Mouse (Mus musculus) cerebellum, adult 9-11 months (tissue): ENCODE measurements around the gene Npsr1.
A peak's percentile ranks its signal among the peaks of the same experiment; 100 is the strongest.

Experiments
- DNase-seq: peaks from one replicate; pipeline ENCODE4 v3.0.0; 2022

The Npsr1 gene

DNA sequence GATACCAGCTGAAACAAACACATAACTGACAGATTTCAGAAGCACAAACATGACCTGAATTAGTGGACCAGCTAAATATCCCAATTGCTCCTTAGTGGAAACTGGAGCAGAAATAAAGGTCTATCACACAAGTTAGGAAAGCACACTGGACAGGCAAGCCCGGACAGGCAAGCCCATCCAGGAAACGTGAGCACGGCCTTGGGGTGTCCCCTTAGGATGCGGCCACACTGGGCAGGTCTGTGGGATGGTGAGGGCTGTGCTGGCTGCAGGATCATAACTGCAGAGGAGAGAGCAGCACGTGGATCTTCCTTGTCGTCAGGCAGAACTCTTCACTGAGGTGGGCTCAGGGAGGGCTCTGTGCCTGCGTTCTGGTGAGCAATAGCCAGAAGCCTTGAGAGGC is at the start of gene Npsr1:
Gene Npsr1 (plus strand): TSS at position 301 of the 400 bp plus-strand sequence.
- DNase-seq: no peak

DNA sequence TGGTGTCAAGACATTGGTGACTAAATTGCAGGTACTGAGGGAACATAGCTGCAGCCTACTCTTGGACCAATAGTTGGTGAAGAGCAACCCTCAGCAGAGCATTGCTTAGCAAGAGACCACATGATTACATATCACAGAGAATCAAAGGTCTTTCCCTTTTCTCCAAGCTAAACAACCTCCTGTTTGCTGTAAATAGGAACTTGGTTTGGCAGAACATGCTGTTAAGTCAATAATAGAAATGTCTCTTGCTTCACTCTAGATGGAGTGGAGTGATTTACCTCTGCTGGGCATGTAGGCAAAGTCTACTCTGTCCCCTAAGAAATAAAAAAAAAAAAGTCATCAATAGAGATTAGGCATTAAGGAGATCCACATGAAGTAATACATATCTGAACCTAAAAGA is 46.3 kb upstream of the Npsr1 start:
- no peak for DNase-seq

DNA sequence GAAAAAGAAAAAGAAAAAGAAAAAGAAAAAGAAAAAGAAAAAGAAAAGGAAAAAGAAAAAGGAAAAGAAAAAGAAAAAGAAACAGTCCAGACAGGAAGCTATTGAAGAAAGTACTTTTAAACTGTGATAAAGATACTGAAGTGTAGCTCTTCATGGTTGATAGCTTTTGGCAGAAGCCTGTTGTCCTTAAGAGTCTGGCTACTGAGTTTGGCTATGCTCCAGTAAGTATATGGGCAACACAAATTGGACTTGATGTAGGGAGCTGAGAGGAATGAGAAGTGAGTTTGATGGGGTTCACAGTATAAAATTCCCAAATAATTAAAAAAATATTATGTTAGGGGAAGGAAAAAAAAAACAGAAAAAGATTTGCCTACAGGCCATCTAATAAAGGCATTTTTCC is 34.5 kb upstream of the Npsr1 start:
- DNase-seq: no peak

DNA sequence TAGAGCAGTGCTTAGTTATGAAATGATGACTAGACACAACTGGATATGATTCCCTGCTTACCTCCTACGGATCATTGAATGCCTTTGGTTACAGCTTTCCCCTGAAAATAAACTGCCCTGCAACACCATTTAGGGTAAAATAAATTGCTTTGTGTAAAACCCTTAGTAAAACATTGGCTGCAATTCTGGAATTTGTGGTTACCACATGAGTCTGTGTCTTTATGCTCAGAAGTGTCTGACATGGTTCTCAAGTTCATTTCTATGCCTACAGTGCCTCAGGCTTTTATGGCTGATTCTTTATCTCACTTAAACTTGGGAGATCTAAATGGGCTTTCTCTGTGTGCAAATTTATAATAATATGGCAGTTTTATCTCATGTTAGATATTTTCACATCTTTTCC is 26.1 kb upstream of the Npsr1 start:
- DNase-seq: no peak

DNA sequence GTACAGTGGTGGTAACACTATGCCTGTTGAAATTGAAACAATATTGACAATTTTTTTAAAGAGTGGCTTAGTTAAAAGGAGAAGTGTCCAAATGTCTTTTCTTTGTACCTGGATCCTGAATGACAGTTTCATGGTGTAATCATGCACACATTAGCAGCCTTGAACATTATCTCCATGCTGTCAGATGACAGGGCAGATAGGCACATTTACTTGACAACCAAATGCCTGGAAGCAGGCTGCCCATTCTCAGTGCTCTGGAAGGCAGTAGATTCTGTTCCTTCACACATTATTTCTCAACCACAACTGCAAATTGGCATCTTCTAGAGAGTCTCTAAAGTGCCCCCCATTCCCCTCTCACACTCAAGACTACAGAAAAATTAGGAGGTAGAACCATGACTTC is 20.2 kb upstream of the Npsr1 start:
- DNase-seq: no peak

DNA sequence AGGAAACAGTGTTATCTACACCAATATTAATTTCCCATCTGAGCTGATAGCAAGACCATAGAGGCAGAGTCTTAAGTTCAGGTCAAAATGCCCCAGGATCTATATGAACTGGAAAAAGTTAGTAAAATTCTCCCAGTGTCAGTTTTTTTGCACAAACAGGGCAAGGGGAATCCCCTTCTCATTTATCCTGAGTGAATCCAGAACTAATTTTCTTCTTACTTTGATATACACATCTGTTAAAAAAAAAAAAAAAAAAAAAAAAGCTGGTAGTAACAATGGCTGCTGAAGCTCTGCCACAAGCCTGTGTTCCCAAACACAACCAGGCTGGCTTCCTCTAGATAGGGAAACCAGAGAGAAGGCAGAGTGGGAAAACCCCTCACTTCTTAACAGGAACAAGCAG is 5.9 kb upstream of the Npsr1 start:
- DNase-seq: no peak

DNA sequence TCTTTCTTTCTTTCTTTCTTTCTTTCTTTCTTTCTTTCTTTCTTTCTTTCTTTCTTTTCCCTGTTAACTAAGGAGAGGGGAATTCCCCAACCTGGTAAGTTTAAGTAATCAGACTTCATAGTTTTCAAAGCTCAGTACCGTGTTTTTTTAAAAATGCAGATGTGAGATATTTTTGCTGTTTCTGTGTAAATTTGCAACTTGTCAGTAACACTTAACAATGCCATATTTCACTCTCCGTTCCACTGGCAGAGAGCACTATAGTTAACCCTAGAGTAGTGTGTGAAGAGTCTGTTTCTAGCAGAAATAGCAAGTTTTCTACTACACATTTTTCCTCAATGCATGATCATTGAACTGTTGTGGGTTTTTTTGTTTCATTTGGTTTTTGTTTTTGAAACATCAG is 730 bp downstream of the Npsr1 start:
- DNase-seq: no peak

DNA sequence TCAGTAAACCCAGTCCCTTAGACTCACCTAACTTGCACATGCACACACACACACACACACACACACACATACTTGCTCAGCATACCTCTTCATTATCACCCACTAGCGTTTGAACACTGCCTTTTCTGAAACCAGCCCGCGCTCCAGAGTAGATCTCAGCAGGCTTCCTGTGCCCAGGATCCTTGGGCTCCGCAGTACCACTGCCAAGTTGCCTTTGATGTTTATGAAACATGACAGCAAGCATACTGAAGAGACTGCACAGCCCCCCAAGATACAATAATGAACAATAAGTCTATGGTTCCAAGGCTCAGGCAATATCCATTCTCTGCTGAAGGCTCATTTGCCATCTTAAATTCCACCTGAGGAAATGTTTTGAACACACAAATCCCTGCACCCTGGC is 1.8 kb downstream of the Npsr1 start:
- no peak for DNase-seq

DNA sequence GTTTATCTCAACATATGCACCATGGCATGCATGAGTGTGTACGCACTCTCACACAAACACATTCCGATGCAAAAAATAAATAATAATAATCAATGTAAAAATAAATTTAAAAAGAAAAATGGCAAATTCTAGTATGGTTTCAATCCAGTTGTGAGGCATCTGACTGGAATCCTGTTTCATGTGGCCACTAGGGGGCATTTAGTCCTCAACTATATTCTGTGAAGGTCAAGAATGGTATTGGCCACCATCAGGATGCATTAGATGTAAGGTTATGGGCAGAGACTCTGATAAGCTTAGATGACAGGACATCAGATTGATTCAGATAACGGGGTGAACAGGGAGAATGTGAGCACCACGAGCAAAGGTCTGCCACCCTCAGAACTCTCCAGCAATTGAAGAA is 21.6 kb downstream of the Npsr1 start:
- peak; percentile 10 for DNase-seq

DNA sequence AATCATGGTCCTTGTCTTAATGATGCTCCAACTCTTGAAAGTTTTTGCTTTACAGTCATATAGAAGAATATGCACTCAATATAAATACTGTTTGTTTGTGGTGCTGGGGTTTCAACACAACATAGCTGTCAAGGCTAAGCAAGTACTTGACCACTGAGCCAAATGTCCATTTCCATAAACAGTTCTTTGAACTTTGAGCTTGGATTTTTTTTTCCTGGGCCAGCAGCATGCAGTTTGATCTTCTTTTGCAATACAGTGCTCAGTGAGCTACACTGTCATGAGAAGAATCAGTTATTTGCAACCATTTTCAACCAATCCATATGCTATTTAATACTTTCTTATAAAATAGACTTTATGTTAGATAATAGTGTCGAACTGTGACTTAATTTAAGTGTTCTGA is 35.3 kb downstream of the Npsr1 start:
- no peak for DNase-seq

DNA sequence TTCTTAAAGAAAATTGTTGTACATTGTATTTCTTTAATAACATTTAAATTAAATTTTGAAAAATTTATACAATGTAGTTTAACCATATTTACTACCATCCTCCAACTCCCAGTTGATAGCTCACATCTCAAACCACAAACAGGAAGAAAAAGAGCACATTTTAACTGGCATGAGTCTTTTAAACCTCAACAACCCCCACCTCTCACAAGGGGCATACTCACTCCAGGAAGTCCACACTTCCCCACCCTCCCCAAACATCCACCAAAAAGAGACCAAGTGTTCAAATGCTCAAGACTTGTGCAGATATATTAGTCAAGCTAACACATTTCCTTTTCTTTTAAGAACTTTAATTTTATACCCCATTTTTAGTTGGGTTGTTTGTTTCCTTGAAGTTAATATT is 38.6 kb downstream of the Npsr1 start:
- no peak for DNase-seq

DNA sequence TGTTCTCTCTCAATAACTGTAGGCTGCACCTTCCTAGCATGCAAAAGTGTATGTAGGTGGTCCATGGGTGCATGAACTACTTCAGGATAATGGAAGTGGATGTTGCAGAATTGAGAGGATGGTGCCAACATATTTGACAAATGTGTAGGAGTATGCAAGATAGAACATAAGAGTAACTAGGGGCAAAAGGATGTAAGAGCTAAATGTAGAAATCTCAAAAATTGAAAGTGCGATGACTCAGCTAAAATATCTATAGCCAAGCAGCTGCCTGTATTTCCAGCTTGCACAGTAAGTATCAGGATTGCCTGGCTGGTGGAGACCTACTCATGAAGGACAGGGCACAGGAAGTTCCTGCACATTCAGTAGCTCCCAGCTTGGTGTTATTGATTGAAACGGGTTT is 46.5 kb downstream of the Npsr1 start:
- no peak for DNase-seq

DNA sequence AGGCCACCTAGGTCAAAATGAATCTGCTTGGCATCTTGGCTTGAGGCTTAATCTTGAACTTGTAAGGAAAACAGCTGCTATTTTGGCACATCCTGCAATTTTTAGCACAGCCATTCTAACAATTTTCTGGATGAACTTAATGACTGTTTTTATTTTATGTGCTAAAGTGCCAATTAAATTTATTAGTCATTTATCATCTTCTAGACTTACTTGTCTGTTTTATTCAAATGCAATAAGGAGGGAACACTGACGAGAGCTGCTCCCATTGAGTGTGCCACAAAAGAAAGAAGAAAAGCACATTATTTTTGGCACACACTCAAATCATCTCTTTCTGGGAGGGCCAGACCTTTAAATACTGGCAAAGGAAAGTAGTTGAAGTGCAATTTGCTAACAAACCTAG is 59.4 kb downstream of the Npsr1 start:
- no peak for DNase-seq

DNA sequence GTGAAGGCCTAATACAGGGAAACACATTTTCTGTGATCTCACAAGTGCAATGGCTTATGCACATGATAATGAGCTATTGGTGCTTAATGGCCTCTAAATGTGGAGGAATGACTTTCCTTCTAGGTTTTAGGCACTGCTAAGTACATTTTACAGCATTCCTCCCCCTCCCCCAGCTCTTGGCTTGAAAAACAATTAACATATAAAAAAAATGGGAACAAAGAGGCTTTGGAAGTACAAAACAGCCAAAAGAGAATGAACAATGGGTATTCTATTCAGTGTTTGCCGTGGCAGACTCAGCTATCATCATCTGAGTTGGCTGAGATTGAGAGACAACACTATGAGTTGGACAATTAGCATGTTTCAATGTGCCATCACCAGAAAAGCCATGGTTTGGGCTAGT is 62.6 kb downstream of the Npsr1 start:
- DNase-seq: no peak

DNA sequence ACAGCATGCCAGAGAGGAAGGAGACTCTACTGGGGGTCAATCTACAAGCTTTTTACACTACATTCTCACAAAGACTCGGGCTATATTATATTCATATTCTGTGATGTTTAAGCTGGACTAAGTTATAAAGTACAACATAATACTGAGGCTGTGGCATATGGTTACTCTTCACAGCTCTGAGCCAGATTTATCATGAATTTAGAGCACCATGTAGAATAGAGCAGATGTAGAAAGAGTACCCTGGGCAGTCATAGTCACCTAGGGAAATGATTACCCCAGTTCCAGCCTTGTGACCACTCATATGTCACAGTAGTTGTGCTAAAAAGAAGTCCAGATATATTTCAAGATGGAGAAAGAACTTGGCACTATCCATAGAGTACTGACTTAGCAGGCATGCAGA is 70.7 kb downstream of the Npsr1 start:
- DNase-seq: no peak

DNA sequence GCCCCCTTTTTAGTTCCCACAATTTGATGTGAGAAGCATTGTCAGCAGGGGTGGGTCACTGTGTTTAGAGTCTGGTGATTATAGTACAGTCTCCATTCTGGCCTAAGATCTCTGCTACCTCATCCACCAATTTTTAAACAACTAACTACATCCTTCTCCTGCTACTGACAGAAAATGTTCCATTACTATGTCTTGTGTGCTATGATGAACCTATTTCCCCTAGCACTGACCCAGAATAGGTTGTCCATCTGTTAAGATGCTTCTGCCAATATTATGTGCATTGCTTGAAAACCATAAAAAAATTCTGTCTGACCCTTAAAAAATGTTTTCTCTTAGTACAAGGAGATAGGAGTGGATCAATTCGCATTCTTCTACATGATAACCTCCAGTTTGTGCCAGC is 72.9 kb downstream of the Npsr1 start:
- no peak for DNase-seq

DNA sequence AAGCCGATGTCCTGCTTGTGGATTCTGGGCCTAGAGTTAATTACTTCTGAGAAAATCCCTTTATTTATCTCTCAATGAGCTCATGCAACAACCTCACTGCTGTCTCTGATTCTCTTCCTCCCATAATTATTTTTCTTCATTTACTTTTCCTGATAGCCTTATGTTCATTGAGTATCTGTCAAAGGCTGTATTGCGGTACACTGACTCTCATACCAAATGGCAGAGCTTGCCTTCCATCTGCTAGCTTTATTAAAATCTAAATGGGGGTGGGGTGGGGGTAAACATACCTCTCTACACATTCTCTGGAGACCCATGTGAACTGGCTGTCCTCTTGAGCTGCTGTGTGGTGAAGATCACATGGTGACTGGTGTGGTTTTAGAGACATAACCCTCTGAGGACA is 80.9 kb downstream of the Npsr1 start:
- no peak for DNase-seq

DNA sequence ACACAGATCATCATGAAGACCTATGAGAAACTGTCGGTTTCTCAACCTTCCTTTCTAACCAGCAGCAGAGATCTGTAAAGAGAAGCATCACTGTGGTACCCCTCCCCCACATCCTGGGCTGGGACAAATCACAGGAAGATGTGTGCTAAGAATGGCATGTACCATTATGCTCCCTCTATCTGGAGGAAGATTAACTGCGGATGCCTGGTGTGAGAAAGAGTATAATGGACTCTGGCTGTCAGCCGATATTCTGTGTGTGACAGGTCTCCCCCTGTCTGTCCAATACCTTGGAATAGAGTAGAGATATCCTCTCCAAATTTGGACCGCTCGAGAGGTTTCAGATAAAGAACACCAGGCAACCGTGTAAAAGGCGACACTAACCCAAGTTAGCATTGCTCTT is 83.1 kb downstream of the Npsr1 start:
- no peak for DNase-seq

DNA sequence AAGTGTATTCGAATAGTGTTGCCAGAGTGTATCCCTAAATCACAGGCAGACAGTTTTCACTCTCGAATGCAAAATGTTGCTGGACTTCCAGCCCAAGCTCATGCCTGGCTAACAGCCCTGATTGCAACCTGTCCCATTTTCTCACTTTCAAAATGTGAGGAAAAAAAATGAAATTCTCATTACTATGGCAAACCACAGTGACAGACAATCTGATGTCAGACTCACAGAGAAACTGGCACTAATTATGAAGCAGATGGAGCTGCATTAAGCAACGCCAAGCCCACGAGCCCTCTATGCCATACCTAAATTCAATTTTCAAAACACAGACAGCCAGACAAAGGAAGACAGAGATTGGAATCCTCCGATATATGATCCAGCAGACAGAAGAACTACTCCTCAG is 88.5 kb downstream of the Npsr1 start:
- peak; percentile 47 for DNase-seq

DNA sequence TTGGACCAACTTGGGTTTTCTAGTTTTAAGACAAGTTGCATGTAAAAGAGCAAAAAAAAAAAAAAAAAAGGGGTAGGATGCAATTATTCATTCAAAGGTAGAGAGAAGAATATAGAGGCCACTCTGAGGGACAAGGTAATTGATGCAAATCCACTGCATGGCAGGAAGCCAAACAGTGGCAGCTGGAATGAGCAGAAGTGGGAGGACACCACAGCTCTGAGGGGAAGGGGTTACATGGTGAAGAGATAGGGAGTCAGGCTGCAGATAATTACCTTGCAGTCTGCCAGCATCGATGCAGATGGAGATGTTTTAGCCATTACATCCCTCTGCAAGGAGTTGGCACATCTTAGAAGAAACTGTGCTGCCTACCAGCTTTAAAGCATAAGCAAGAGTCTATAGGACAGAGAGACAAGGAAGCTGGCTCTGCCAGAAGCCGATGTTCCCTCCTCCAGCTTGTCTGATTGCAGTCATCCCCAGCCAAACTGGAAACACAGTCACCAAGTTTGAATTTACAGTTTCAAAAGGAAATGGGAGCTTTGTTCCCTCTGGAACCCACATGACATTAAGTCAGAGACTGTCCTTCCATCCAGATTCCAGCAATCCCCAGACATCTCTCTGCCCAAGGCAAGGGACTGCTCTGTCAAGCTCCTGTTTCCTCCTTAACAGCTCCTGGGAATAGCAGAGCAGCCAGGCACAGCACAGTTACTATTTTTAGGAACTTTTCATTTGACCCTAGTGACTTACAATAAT is 91.9 kb downstream of the Npsr1 start:
- no peak for DNase-seq

DNA sequence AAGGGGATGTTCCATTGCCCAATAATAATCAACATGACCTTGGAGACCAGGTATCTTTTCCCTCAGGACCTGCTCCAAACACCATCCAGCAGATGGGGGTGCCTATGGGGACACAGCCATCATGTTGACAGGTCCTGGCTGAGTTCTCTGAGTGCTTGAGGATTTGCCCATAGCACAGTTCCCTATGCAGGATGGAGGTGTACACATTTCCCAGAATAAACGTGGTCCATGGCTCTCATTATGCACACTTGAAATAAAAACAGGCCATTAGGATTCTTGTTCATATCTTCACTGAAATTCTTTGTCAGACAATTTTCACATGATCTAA is 92.4 kb downstream of the Npsr1 start:
- DNase-seq: no peak

DNA sequence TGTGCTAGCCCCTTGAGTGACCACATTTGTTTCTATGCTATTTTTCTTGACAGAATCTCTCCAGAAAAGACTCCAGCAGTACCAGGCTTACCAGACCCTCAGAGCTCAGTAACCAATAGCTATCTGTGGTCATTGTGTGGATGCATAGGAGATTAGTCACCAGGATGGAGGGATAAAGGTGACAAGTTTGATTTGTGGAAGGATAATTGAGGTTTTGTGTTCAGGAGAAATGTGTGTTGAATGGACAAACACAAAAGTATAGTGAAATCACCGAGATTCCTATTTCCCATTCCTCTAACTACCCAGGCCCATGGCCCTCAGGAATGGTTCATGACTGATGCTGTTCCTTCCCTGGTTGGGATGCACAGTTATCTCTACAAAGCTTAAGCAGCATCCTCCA is 100.5 kb downstream of the Npsr1 start:
- no peak for DNase-seq

DNA sequence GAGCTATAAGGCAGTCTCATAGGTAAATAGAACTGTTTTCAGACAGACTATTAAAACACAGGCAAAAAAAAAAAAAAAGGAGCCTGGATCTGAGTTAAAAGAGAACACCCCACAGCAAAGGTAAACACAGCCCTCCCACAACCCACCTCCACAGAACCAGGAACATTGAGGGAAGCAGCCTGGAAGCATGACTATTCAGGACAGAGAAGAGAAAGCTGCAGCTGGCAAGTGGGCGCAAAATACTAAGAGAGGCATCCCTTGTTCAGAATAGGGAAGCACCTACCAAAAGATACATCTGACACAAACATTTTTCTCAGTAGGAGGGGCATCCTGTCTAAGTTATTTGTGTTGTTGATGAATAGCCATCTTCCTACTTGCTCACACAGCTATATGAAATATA is 113.8 kb downstream of the Npsr1 start:
- no peak for DNase-seq

DNA sequence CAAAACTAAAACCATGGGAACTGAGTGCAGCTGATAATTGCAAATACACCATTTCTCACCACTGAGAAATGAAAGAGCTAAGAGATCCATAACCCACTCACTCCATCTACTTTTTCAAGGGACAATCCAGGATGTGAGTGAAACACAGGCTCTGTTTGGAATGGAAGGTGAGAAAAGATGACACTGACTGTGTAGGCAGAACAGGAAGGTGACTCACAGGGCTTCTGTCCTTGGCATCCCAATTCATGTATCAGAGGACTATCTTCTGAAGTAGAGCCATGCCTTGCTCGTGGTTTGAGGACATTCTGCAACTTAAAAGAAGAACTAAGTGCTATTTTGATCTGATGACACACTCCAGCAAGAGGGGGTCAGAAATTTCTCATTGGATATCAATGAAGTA is 119.9 kb downstream of the Npsr1 start:
- DNase-seq: no peak

DNA sequence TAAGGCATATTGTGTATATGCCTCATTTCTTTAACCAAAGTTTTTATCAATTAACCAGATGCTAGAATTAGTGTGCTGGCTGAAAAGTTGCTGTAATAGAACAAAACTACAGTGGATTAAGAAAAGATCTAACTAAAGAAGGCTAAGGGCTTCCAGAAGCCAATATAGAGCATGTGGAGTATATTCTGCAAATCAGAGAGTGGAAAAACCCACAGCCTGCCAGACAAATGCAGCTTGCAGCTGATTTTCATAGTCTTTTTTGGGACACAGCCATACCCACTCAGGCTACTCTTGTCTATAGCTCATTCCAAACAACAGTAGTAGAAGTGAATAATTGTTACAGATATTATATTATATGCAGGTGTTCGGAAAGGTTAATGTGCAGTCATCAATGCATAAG is 138.7 kb downstream of the Npsr1 start:
- no peak for DNase-seq

DNA sequence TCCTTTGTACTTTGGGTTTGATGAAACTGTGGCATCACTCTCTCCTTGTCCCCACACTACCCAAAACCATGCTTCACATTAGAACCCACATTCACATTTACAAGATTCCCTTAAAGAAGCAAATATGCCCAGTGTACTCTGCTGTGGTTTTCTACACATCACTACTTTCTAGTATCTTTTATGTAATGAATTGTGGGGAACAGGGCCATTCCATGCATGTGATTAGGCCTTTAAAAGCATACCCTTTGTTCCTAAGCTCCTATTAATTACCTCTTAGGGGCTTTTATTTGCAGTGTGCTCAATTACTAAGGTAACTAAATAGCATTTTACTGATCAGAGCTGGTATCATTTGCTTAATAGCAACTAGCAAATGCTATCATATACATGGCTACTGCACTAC is 149.8 kb downstream of the Npsr1 start:
- DNase-seq: no peak
